Mouse (Mus musculus): Measurements from ENCODE around the gene Dtx1. TPM values are rescaled to one million over a fixed set of nuclear protein-coding genes. Genes with fewer than 3 reads are reported as not detected.

Dtx1 gene
- polyA plus RNA-seq, 1 experiment from 2014 or later: 7.4 TPM

GRCm38 (mm10) chr5:120690417-120690816 lies 21.3 kb downstream of the Dtx1 start:
- H3K4me3 ChIP-seq (ENCODE audit: low read depth, low read length): no peak overlapping the region
- peaks cover 4% of the 10 kb centered on the region; the same call in 1 of the 2 replicates for H3K4me1 ChIP-seq (ENCODE audit: control insufficient read depth, insufficient read depth, low read length)
- no peaks in the 10 kb centered on the region for H3K9me3 ChIP-seq (ENCODE audit: control insufficient read depth, low read length)
- no peak overlapping the region for H3K4me2 ChIP-seq (ENCODE audit: low read depth)
- DNase-seq (ENCODE audit: low spot score) (no peak), ATAC-seq (ENCODE audit: insufficient read depth, low FRiP score, low TSS enrichment) (no peak)
- 67% methylated on average over 4 of the region's 4 CpGs for WGBS
- peaks cover 37% of the 10 kb centered on the region for H3K27me3 ChIP-seq (ENCODE audit: control insufficient read depth, insufficient read depth, low read length)
- no peak overlapping the region for H3K9ac ChIP-seq (ENCODE audit: low read length)
- H3K27ac ChIP-seq (ENCODE audit: low read depth, low read length): no peak overlapping the region
- no peaks in the 10 kb centered on the region for H3K36me3 ChIP-seq (ENCODE audit: control insufficient read depth, insufficient read depth, low read length)

DNA sequence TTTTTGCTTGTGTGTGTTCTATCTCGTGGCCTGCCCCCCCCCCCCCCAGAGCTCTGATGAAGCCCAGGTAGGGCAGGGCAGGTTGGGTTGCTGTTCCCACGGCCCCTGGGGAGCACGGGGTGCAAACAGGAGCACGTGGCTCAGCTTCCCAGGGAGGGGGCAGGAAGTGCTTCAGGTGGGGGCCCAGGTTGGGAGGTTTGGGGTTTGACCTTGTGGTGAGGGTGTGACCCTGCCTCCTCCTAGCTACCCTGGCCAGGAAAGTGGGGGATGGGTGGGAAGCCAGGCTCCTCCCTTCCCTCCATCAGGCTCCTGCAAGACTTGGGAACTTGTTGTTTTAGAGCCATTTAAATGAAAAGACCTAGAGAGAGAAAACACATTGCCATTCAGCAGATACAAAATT lies 23.3 kb downstream of the Dtx1 start:
- H3K36me3 ChIP-seq (ENCODE audit: control insufficient read depth, insufficient read depth, low read length): no peaks in the 10 kb centered on the region
- no peak overlapping the region for H3K4me2 ChIP-seq (ENCODE audit: low read depth)
- peaks cover 29% of the 10 kb centered on the region for H3K27me3 ChIP-seq (ENCODE audit: control insufficient read depth, insufficient read depth, low read length)
- H3K9ac ChIP-seq (ENCODE audit: low read length): no peak overlapping the region
- 57% methylated on average over 4 of the region's 4 CpGs for WGBS
- no peak overlapping the region for H3K4me3 ChIP-seq (ENCODE audit: low read depth, low read length)
- DNase-seq (ENCODE audit: low spot score) (no peak), ATAC-seq (ENCODE audit: insufficient read depth, low FRiP score, low TSS enrichment) (no peak)
- no peaks in the 10 kb centered on the region for H3K9me3 ChIP-seq (ENCODE audit: control insufficient read depth, low read length)
- no peaks in the 10 kb centered on the region for H3K4me1 ChIP-seq (ENCODE audit: control insufficient read depth, insufficient read depth, low read length)
- no peak overlapping the region for H3K27ac ChIP-seq (ENCODE audit: low read depth, low read length)

DNA sequence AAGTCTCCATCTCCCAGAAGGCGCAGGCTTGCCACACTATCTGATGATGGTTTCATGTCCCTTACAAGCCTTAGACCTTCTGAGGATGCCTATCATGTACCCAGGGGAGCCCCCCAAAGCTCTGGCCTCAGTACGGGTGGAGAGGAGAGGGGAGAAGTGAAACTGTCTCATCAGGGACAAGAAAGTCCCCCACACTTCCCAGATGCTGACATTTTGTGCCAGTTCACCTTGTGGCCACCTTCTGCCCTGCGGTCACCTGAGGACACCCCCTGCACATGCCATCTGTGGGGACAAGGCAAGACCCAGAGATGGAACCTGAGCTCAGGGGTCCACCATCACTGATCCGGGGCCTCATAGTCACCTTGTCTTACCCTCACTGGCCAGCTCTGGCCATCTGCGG lies 23.8 kb downstream of the Dtx1 start:
- H3K4me2 ChIP-seq (ENCODE audit: low read depth): no peak overlapping the region
- no peak overlapping the region for H3K27ac ChIP-seq (ENCODE audit: low read depth, low read length)
- H3K27me3 ChIP-seq (ENCODE audit: control insufficient read depth, insufficient read depth, low read length): peaks cover 28% of the 10 kb centered on the region
- H3K4me3 ChIP-seq (ENCODE audit: low read depth, low read length): no peak overlapping the region
- 87% methylated on average over 5 of the region's 5 CpGs for WGBS
- ATAC-seq (ENCODE audit: insufficient read depth, low FRiP score, low TSS enrichment) (no peak), DNase-seq (ENCODE audit: low spot score) (no peak)
- H3K9ac ChIP-seq (ENCODE audit: low read length): no peak overlapping the region
- no peaks in the 10 kb centered on the region for H3K4me1 ChIP-seq (ENCODE audit: control insufficient read depth, insufficient read depth, low read length)
- no peaks in the 10 kb centered on the region for H3K36me3 ChIP-seq (ENCODE audit: control insufficient read depth, insufficient read depth, low read length)
- H3K9me3 ChIP-seq (ENCODE audit: control insufficient read depth, low read length): no peaks in the 10 kb centered on the region

GRCm38 (mm10) chr5:120687484-120687851 lies 24.3 kb downstream of the Dtx1 start:
- ATAC-seq (ENCODE audit: insufficient read depth, low FRiP score, low TSS enrichment): no peak
- Histone ChIP-seq H3K27ac (ENCODE audit: low read depth, low read length) (no peak overlapping the region), H3K4me3 (ENCODE audit: low read depth, low read length) (no peak overlapping the region), H3K9ac (ENCODE audit: low read length) (no peak overlapping the region), H3K9me3 (ENCODE audit: control insufficient read depth, low read length) (no peaks in the 10 kb centered on the region), H3K4me1 (ENCODE audit: control insufficient read depth, insufficient read depth, low read length) (0 out of 2 replicates have a peak, but pooled peaks cover under 1% of the 10 kb centered on the region), H3K27me3 (ENCODE audit: control insufficient read depth, insufficient read depth, low read length) (peaks cover 30% of the 10 kb centered on the region), H3K4me2 (ENCODE audit: low read depth) (no peak overlapping the region), H3K36me3 (ENCODE audit: control insufficient read depth, insufficient read depth, low read length) (no peaks in the 10 kb centered on the region)
- DNase-seq (ENCODE audit: low spot score): no peak
- 91% methylated on average over 3 of the region's 3 CpGs for WGBS

DNA sequence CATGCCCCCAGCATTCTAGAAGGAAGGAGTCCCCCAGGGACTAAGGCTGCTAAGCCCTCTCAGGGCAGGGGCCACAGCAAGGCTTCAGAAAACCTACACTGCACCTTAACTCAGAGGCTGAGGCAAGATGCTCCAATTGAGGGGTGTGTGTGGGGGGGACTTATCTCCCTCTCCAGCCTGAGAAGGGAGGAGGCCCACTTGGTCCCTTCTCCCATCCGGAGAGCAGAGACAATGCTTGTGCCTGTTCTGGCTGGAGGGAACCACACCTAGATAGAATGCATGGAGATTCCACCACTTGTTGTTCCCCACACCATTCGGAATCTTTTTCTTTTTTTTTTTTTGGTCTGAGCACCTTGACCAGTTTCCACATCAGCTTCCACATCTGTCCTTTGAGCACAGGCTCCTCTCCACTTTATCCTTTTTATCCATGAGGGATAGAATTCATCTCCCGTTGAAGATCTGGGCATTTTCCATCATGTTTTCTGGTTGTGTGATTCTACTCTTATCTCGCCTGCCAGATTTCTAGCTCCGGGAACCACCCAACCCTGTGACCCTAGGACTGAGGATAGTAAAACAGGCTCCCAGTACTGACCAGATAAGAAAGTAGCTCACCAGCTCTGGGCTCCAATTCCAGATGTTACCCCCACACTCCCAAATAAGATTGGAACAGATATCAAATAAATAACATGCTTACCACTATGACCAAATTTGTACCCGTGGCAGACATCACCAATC lies 24.8 kb downstream of the Dtx1 start:
- Histone ChIP-seq H3K36me3 (ENCODE audit: control insufficient read depth, insufficient read depth, low read length) (no peaks in the 10 kb centered on the region), H3K4me3 (ENCODE audit: low read depth, low read length) (no peak overlapping the region), H3K9ac (ENCODE audit: low read length) (no peak overlapping the region), H3K4me1 (ENCODE audit: control insufficient read depth, insufficient read depth, low read length) (0 out of 2 replicates have a peak, but pooled peaks cover 5% of the 10 kb centered on the region), H3K27ac (ENCODE audit: low read depth, low read length) (no peak overlapping the region), H3K27me3 (ENCODE audit: control insufficient read depth, insufficient read depth, low read length) (peaks cover 30% of the 10 kb centered on the region), H3K9me3 (ENCODE audit: control insufficient read depth, low read length) (no peaks in the 10 kb centered on the region), H3K4me2 (ENCODE audit: low read depth) (no peak overlapping the region)
- ATAC-seq (ENCODE audit: insufficient read depth, low FRiP score, low TSS enrichment) (no peak), DNase-seq (ENCODE audit: low spot score) (no peak)
- WGBS: 82% methylated on average over 6 of the region's 6 CpGs

DNA sequence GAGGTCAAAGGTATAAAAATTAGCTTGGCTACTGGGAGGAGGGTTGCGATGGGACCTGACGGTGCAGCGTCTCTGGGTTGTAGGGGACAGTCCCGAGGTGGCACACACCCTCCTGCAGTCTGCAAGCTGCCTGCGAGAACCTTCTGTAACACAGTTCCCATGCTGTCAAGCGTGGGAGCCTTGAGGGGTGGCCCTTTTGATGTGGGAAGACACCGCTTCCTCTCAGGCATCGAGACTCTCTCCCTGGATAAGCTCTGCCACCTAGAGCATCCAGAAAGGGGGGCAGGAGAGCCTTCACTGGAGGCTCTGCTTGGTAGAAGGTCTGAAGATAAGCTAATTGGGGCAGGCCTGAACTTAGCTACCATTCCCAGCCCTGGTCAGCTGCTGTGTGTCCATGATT lies 26.0 kb downstream of the Dtx1 start:
- peaks cover 26% of the 10 kb centered on the region for H3K27me3 ChIP-seq (ENCODE audit: control insufficient read depth, insufficient read depth, low read length)
- H3K4me1 ChIP-seq (ENCODE audit: control insufficient read depth, insufficient read depth, low read length): 0 out of 2 replicates have a peak, but pooled peaks cover 5% of the 10 kb centered on the region
- WGBS: 84% methylated on average over 8 of the region's 8 CpGs
- DNase-seq (ENCODE audit: low spot score) (no peak), ATAC-seq (ENCODE audit: insufficient read depth, low FRiP score, low TSS enrichment) (no peak)
- H3K9me3 ChIP-seq (ENCODE audit: control insufficient read depth, low read length): no peaks in the 10 kb centered on the region
- no peaks in the 10 kb centered on the region for H3K36me3 ChIP-seq (ENCODE audit: control insufficient read depth, insufficient read depth, low read length)
- no peak overlapping the region for H3K9ac ChIP-seq (ENCODE audit: low read length)
- H3K4me3 ChIP-seq (ENCODE audit: low read depth, low read length): no peak overlapping the region
- no peak overlapping the region for H3K27ac ChIP-seq (ENCODE audit: low read depth, low read length)
- H3K4me2 ChIP-seq (ENCODE audit: low read depth): no peak overlapping the region

DNA sequence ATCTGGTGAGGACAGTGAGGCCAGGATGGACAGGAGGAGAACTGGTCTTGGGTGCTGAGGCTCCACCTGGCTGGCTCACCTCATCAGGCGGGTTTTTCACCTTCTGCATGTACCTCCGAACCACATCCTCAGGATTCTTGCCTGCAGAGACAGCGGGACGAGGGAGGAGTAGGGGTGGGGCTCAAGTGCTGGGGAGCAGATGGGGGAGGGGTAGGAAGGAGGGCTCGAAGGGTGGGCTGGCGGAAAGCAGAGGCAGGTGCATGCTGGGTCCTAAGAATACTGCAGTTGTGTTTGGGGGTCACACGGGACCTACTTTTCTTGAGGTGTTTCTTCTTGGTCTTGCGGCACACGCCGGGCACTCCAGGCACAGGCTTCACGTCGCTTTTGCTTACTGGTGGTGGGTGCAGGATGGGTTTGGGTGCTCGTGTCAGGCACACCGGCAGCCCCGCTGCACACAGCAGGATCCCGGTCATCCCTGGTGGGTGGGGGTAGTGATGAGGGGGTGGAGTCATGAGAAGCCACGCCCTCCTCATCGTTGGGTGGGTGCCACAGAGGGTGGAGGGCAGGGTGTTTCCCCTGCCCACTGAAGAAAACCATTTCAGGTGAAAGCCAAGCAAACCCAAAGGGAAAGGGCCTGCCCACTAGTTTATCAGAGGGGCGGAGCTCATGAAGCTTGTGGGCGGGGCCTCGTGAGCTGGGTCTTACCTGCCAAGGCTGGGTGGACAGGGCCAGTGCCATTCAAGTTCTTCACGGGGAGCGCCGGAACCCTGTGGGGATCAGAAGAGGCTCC lies 28.6 kb downstream of the Dtx1 start:
- WGBS: 8% methylated on average over 24 of the region's 24 CpGs
- Histone ChIP-seq H3K36me3 (ENCODE audit: control insufficient read depth, insufficient read depth, low read length) (no peaks in the 10 kb centered on the region), H3K9ac (ENCODE audit: low read length) (no peak overlapping the region), H3K4me1 (ENCODE audit: control insufficient read depth, insufficient read depth, low read length) (peaks cover 11% of the 10 kb centered on the region), H3K27ac (ENCODE audit: low read depth, low read length) (no peak overlapping the region), H3K27me3 (ENCODE audit: control insufficient read depth, insufficient read depth, low read length) (peaks cover 26% of the 10 kb centered on the region), H3K4me2 (ENCODE audit: low read depth) (no peak overlapping the region), H3K9me3 (ENCODE audit: control insufficient read depth, low read length) (no peaks in the 10 kb centered on the region), H3K4me3 (ENCODE audit: low read depth, low read length) (no peak overlapping the region)
- no peak for ATAC-seq (ENCODE audit: insufficient read depth, low FRiP score, low TSS enrichment)
- DNase-seq (ENCODE audit: low spot score): no peak

DNA sequence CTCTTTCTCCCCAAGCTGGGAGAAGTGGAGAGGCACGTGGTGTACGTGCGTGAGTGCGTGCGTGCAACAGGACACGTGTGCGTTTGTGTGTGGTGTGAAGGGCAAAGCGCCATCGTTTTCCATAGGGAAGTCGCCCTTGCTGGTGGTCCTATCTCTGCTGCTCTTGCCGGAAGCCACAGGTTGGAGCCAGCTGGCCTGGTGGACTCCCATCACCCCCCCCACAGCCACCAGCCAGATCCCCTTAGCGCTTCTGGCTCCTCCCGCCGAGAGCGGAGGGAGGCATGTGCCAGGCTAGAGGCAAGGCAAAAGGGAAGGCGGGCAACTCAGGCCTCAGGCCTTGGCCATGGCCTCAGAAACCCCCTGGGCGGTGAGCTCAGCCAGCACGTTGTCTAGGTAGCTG lies 30.8 kb downstream of the Dtx1 start:
- DNase-seq (ENCODE audit: low spot score) (no peak), ATAC-seq (ENCODE audit: insufficient read depth, low FRiP score, low TSS enrichment) (no peak)
- Histone ChIP-seq H3K9ac (ENCODE audit: low read length) (no peak overlapping the region), H3K4me3 (ENCODE audit: low read depth, low read length) (no peak overlapping the region), H3K4me1 (ENCODE audit: control insufficient read depth, insufficient read depth, low read length) (peaks cover 11% of the 10 kb centered on the region), H3K9me3 (ENCODE audit: control insufficient read depth, low read length) (no peaks in the 10 kb centered on the region), H3K36me3 (ENCODE audit: control insufficient read depth, insufficient read depth, low read length) (no peaks in the 10 kb centered on the region), H3K4me2 (ENCODE audit: low read depth) (no peak overlapping the region), H3K27me3 (ENCODE audit: control insufficient read depth, insufficient read depth, low read length) (peaks cover 26% of the 10 kb centered on the region), H3K27ac (ENCODE audit: low read depth, low read length) (no peak overlapping the region)
- 92% methylated on average over 18 of the region's 18 CpGs for WGBS
